24 mouse cellular contexts compared by ENCODE assay signal in the genomic region with DNA sequence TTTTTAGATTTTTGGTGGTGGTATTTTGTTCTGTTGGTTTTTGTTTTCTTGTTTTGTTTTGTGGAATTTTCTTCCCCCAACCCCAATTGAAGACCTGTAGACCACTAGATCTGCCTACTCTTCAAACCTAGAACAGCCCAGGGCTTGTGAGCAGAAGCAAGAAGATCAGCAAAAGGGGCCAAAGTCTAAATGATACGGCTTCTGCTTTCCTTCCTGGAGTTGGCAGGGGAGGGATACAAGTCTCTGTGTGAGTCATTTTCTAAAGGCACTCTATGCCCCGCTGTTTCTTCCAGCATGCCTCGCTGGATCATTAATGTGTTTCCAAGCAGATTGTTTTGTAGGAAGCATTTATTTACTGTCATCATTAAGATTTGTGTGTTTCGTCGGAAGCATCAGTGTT. TPM values are rescaled to one million over a fixed set of nuclear protein-coding genes. Genes with fewer than 3 reads are reported as not detected.
"Had no signal": no experiment of that assay in that cellular context is flagged by ENCODE, and none has a peak within 500 bp of the region (broad histone marks: within the 10 kb centered on the region; RNA-seq: fewer than 3 reads in every experiment).

No protein-coding gene starts in this region.

- H3K4me3 ChIP-seq: heart, adult 2 months; heart, embryonic 13.5 days; heart, embryonic 15.5 days; hindbrain, embryonic 13.5 days; hindbrain, embryonic 15.5 days; layer of hippocampus, adult 2 months; limb, embryonic 13.5 days; limb, embryonic 15.5 days; liver, embryonic 12.5 days had no signal

- H3K9ac ChIP-seq: heart, embryonic 13.5 days; heart, embryonic 15.5 days; hindbrain, embryonic 13.5 days; hindbrain, embryonic 15.5 days; limb, embryonic 13.5 days; limb, embryonic 15.5 days; liver, embryonic 12.5 days; liver, embryonic 14.5 days had no signal

- H3K27me3 ChIP-seq: heart, embryonic 13.5 days; heart, embryonic 15.5 days; hindbrain, embryonic 13.5 days; hindbrain, embryonic 15.5 days; liver, embryonic 12.5 days had no signal

- ATAC-seq: hindbrain, postnatal 0 days; liver, embryonic 12.5 days had no signal

- H3K4me2 ChIP-seq: heart, embryonic 11.5 days; heart, embryonic 13.5 days; heart, embryonic 15.5 days; hindbrain, embryonic 13.5 days; hindbrain, embryonic 15.5 days; limb, embryonic 13.5 days; limb, embryonic 15.5 days; liver, embryonic 12.5 days had no signal

- H3K27ac ChIP-seq: heart, adult 2 months; heart, embryonic 13.5 days; heart, embryonic 15.5 days; hindbrain, embryonic 13.5 days; hindbrain, embryonic 15.5 days; hindbrain, postnatal 0 days; layer of hippocampus, adult 2 months; limb, embryonic 13.5 days; limb, embryonic 15.5 days; liver, embryonic 12.5 days; liver, embryonic 14.5 days had no signal

- H3K36me3 ChIP-seq: heart, embryonic 15.5 days; hindbrain, embryonic 13.5 days; limb, embryonic 13.5 days; limb, embryonic 15.5 days; liver, embryonic 12.5 days had no signal

- DNase-seq: gastrocnemius, postnatal 14 days; gastrocnemius, postnatal 36 days; heart, adult 2 months; heart, postnatal 14 days; heart, postnatal 36 days; kidney, adult 18-20 months; kidney, adult 8-10 months; kidney, postnatal 10 days; kidney, postnatal 25 days; kidney, postnatal 4 days; layer of hippocampus, postnatal 36 days; left cerebral cortex, postnatal 4 days had no signal

- H3K9me3 ChIP-seq: heart, embryonic 13.5 days; heart, embryonic 15.5 days; hindbrain, embryonic 13.5 days; hindbrain, embryonic 15.5 days; limb, embryonic 13.5 days; limb, embryonic 15.5 days; liver, embryonic 12.5 days had no signal

- H3K4me1 ChIP-seq: heart, embryonic 13.5 days; heart, embryonic 15.5 days; hindbrain, embryonic 15.5 days; limb, embryonic 13.5 days; limb, embryonic 15.5 days; liver, embryonic 12.5 days had no signal

RNA-seq across cellular contexts. Expression of a gene that starts 6.3 kb away (rescaled TPM):
- total RNA-seq: hematopoietic stem cell, adult 5-6 weeks had no signal
